8 mouse cellular contexts compared by ENCODE assay signal in the genomic region with DNA sequence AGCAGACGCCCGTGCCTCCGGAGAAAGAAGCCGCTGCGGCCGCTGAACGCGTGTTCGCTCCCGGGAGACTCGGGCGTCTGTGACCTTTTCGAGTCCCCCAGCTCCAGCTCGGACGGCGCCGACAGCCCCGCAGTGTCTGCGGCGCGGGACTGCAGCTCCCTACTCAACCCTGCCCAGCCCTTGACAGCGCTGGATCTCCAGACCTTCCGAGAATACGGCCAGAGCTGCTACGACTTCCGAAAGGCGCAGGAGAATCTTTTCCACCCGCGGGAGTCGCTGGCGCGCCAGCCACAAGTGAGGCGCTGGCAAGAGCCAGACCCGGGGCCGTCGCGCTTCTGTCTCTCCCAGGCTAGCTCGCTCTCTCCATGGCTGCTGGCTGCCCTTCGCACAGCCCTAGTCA. TPM values are rescaled to one million over a fixed set of nuclear protein-coding genes. Genes with fewer than 3 reads are reported as not detected.
DNase-seq lines count a peak whose midpoint lies in the region; ATAC-seq and TF ChIP-seq lines count a peak whose summit lies in the region.

No protein-coding gene starts in this region.

- peaks cover 4% of the 10 kb centered on the region; the same call in 1 of the 2 replicates for H3K9me3 ChIP-seq in erythroblast, embryonic 14.5 days (ENCODE audit: control insufficient read depth, low read length)
- H3K9me3 ChIP-seq in neural tube, embryonic 13.5 days, result no peaks in the 10 kb centered on the region

- no peaks in the 10 kb centered on the region for H3K36me3 ChIP-seq in erythroblast, embryonic 14.5 days (ENCODE audit: control insufficient read depth)
- no peaks in the 10 kb centered on the region for H3K36me3 ChIP-seq in thymus, adult 2 months (ENCODE audit: control insufficient read depth, insufficient read depth, low read length)
- H3K36me3 ChIP-seq in neural tube, embryonic 13.5 days, result no peaks in the 10 kb centered on the region

- peak overlapping the region; percentile 34 for H3K4me3 ChIP-seq in erythroblast, embryonic 14.5 days (replicated peaks)
- peak overlapping the region; percentile 47 for H3K4me3 ChIP-seq in thymus, adult 2 months (ENCODE audit: control insufficient read depth, insufficient read depth, low read length)
- H3K4me3 ChIP-seq in neural tube, embryonic 13.5 days, result peak overlapping the region; percentile 53

- peak overlapping the region; percentile 65 for H3K9ac ChIP-seq in neural tube, embryonic 13.5 days

- H3K4me2 ChIP-seq in neural tube, embryonic 13.5 days, result peak overlapping the region; percentile 95

- peaks cover 8% of the 10 kb centered on the region for H3K4me1 ChIP-seq in erythroblast, embryonic 14.5 days (ENCODE audit: control insufficient read depth)
- peaks cover 23% of the 10 kb centered on the region for H3K4me1 ChIP-seq in thymus, adult 2 months (replicated peaks; ENCODE audit: control insufficient read depth, insufficient read depth, low read length)
- H3K4me1 ChIP-seq in neural tube, embryonic 13.5 days (replicated peaks), result peaks cover 42% of the 10 kb centered on the region

- ATAC-seq in erythroblast, adult 5-6 weeks (replicated peaks; ENCODE audit: low FRiP score, poor library complexity, severe bottlenecking), result no peak
- ATAC-seq in neural tube, embryonic 13.5 days (ENCODE audit: low read depth), result peak; percentile 58

- DNase-seq in thymus, adult 2 months, result no peak
- DNase-seq in thymus, adult 18-20 months, result no peak
- peak; percentile 24 to 53 for DNase-seq in kidney, postnatal 36 days
- no peak for DNase-seq in cerebellum, adult 11-12 months
- DNase-seq in thymus, postnatal 10 days (ENCODE audit: low spot score in 2 of 2), result no peak

- no peak overlapping the region for H3K27ac ChIP-seq in thymus, adult 2 months (ENCODE audit: control insufficient read depth, insufficient read depth, low read length)
- no peak overlapping the region for H3K27ac ChIP-seq in neural tube, embryonic 13.5 days (replicated peaks)

- peaks cover 89% of the 10 kb centered on the region for H3K27me3 ChIP-seq in erythroblast, embryonic 14.5 days (ENCODE audit: control insufficient read depth)
- peaks cover 28% of the 10 kb centered on the region for H3K27me3 ChIP-seq in thymus, adult 2 months (ENCODE audit: control insufficient read depth, insufficient read depth, low read length)
- H3K27me3 ChIP-seq in neural tube, embryonic 13.5 days, result peaks cover 88% of the 10 kb centered on the region

- no peak for TF ChIP-seq POLR2A in thymus, adult 2 months (IDR thresholded peaks at IDR 0.05; ENCODE audit: control insufficient read depth, extremely low read depth, insufficient read depth, low read length, poor library complexity)

- under 1% methylated on average over 39 of the region's 39 CpGs for WGBS in thymus, adult 2 months
- WGBS in neural tube, embryonic 13.5 days, result 0% methylated on average over 39 of the region's 39 CpGs

- TF ChIP-seq CTCF in thymus, adult 2 months (IDR thresholded peaks at IDR 0.05; ENCODE audit: borderline replicate concordance, control insufficient read depth, extremely low read depth, insufficient read depth, low read length, poor library complexity), result no peak

RNA-seq across cellular contexts. Expression of a gene that starts 0.4 kb away (rescaled TPM):
- polyA plus RNA-seq in erythroblast, embryonic 14.5 days (2012), result not detected in 2 replicates
- total RNA-seq in erythroblast, adult 5-6 weeks (2015; ENCODE audit: low replicate concordance), result 5.2 and 10.0 TPM in 2 replicates
- 2.0 TPM in 2 replicates for total RNA-seq in erythroblast, adult 5-6 weeks (2017; ENCODE audit: low replicate concordance)
- polyA plus RNA-seq in thymus, adult 2 months (2012; rRNA removed), result 3.9 and 6.1 TPM in 2 replicates
- polyA plus RNA-seq in neural tube, embryonic 13.5 days (2015; fragmentation: Nextera tagmentation; extraction: Ambion mirVana), result 0.25 TPM in 1 of 2 replicates, not detected in the other

RNA-seq across cellular contexts. Expression of a gene that starts 5.7 kb away (rescaled TPM):
- not detected in 2 replicates for polyA plus RNA-seq in erythroblast, embryonic 14.5 days (2012)
- total RNA-seq in erythroblast, adult 5-6 weeks (2015; ENCODE audit: low replicate concordance), result not detected in 2 replicates
- not detected in 2 replicates for total RNA-seq in erythroblast, adult 5-6 weeks (2017; ENCODE audit: low replicate concordance)
- 0.28 and 0.32 TPM in 2 replicates for polyA plus RNA-seq in thymus, adult 2 months (2012; rRNA removed)
- polyA plus RNA-seq in neural tube, embryonic 13.5 days (2015; fragmentation: Nextera tagmentation; extraction: Ambion mirVana), result 0.10 and 0.12 TPM in 2 replicates

RNA-seq across cellular contexts. Expression of a gene that starts 46.9 kb away (rescaled TPM):
- not detected in 2 replicates for polyA plus RNA-seq in erythroblast, embryonic 14.5 days (2012)
- not detected in 2 replicates for total RNA-seq in erythroblast, adult 5-6 weeks (2015; ENCODE audit: low replicate concordance)
- total RNA-seq in erythroblast, adult 5-6 weeks (2017; ENCODE audit: low replicate concordance), result not detected in 2 replicates
- polyA plus RNA-seq in thymus, adult 2 months (2012; rRNA removed), result 0.47 and 0.48 TPM in 2 replicates
- polyA plus RNA-seq in neural tube, embryonic 13.5 days (2015; fragmentation: Nextera tagmentation; extraction: Ambion mirVana), result not detected in 2 replicates

RNA-seq across cellular contexts. Expression of a gene that starts 58.2 kb away (rescaled TPM):
- polyA plus RNA-seq in erythroblast, embryonic 14.5 days (2012), result not detected in 2 replicates
- total RNA-seq in erythroblast, adult 5-6 weeks (2015; ENCODE audit: low replicate concordance), result not detected in 2 replicates
- total RNA-seq in erythroblast, adult 5-6 weeks (2017; ENCODE audit: low replicate concordance), result not detected in 2 replicates
- 1.3 and 1.9 TPM in 2 replicates for polyA plus RNA-seq in thymus, adult 2 months (2012; rRNA removed)
- 81.0 and 94.9 TPM in 2 replicates for polyA plus RNA-seq in neural tube, embryonic 13.5 days (2015; fragmentation: Nextera tagmentation; extraction: Ambion mirVana)

Comparison
In these comparisons a context has a peak if more than half of its experiments do, and no peak if none do; other contexts are left out.
1. DNase-seq: peak in kidney, postnatal 36 days (2 of 2); none in thymus, adult 2 months (single experiment), thymus, adult 18-20 months (0 of 2), cerebellum, adult 11-12 months (single experiment) and thymus, postnatal 10 days (0 of 2).
2. Peak in every context shown above with its lines, with median percentiles within 50 percentile points of each other: H3K4me3 ChIP-seq.